Mouse (Mus musculus) gastrocnemius, adult 2 months (tissue): Measurements from ENCODE around the gene Epor. TPM values are rescaled to one million over a fixed set of nuclear protein-coding genes. Genes with fewer than 3 reads are reported as not detected.

Experiments
- DNase-seq: peaks from one replicate; pipeline ENCODE4 v3.0.0; 2022
- H3K27ac ChIP-seq: fragments of 200-600 bp; 2 replicates; pipeline ENCODE4 v1.8.1; 2022; ENCODE audit warnings: mild to moderate bottlenecking
- H3K4me3 ChIP-seq: fragments of 200-600 bp; 2 replicates; pipeline ENCODE4 v1.8.1; 2022; ENCODE audit warnings: mild to moderate bottlenecking, moderate library complexity
- CTCF ChIP-seq: fragments of 200-600 bp; IDR thresholded peaks from 2 replicates; pipeline ENCODE4 v1.8.1; 2022; ENCODE audit warnings: antibody characterized with exemption, mild to moderate bottlenecking, moderate library complexity
- intact Hi-C: fragments of 180-260 bp; cut with DNase I; formaldehyde crosslinking; loops from one replicate; pipeline ENCODE4 v1.15.1; 2025
- total RNA-seq, 2 experiments: library from RNA; stranded (reverse); gene quantifications; 2 replicates each; pipeline ENCODE4 v1.2.3; 2021

Gene Epor
- total RNA-seq, 2 experiments from 2014 or later, result 0.23 to 0.25 TPM

DNA sequence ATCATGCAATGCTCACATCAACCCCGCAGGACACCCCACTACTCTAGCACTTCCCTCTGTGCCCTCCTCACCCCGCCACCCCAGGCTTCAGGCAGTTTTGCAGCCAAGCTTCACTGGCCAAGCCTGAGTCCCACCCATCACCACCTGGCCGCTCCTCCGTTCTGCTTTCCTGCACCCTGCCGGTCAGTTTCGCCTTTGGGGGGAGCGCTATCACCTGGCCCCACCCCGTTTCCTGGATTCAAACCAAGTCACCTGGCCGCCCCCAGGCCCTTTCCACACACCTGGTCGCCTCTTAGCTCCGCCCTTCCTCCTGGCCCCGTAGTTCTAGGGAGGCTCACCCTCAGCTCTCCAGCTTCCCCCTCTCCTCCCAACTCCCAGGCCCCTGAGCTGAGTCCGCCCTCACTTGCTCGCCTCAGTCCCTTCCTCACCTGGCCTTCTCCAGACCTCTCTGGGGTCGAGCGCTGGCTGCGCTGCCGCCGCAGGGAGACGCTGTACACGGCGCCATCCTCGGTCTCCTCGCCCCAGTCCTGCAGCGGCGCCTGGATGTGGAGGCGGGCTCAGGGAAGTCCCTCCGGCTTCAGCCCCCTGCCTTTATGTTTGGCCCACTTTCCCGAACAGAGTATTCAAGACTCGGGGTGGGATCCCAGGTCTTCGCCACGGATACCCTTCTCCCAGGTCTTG is 25.3 kb upstream of the Epor start:
- TF ChIP-seq CTCF, result no peak

DNA sequence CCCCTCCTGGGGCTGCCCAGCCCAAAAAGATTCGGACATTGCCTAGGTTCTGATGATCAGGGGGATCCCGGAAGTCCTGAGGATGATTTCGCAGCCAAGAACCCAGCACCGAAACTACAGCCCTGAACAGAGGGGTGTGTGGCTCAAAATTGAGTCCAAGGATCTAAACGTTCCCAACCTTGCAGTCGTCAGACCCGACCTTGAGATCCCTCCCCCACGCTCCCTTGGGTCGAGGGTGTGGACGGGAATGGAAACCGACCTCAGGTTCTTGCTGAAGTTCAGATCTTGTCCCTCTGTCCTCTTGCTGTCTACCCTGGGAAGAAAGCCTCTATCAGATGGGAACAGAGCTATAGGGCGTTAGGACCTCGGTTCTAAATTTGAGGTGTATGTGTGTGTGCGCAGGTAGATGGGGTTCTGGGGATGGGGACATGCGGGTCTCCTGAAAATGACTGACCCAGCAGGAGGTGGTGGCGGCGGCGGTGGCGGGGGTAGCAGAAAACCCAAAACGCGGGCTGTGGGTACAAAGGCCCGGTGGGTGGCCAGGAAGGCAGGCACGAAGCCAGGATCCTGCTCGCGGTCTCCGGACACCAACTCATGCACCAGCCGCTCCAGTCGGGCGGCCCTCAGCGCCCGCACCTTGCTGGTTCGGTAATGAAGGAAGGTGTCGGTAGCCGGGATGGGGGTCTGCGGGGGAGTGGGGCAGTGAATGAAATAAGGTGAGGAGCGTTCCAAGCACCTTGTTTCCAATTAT is 24.5 kb upstream of the Epor start:
- intact Hi-C loops, result no loop called here
- DNase-seq, result no peak
- TF ChIP-seq CTCF, result no peak
- Histone ChIP-seq H3K4me3 (peak overlapping the region; percentile 78; the same call in 1 of the 2 replicates), H3K27ac (no peak overlapping the region)

More for the DNA sequence above, 25.3 kb upstream of the Epor start:
- Histone ChIP-seq H3K27ac (no peak overlapping the region), H3K4me3 (peak overlapping the region; percentile 78)
- no peak for DNase-seq
- intact Hi-C loops, result no loop called here

- intact Hi-C loops, result no loop called here
- no peak for TF ChIP-seq CTCF
- no peak overlapping the region for H3K27ac ChIP-seq
Measured at GRCm38 (mm10) chr9:21983911-21984310, 20.6 kb upstream of the Epor start.

DNA sequence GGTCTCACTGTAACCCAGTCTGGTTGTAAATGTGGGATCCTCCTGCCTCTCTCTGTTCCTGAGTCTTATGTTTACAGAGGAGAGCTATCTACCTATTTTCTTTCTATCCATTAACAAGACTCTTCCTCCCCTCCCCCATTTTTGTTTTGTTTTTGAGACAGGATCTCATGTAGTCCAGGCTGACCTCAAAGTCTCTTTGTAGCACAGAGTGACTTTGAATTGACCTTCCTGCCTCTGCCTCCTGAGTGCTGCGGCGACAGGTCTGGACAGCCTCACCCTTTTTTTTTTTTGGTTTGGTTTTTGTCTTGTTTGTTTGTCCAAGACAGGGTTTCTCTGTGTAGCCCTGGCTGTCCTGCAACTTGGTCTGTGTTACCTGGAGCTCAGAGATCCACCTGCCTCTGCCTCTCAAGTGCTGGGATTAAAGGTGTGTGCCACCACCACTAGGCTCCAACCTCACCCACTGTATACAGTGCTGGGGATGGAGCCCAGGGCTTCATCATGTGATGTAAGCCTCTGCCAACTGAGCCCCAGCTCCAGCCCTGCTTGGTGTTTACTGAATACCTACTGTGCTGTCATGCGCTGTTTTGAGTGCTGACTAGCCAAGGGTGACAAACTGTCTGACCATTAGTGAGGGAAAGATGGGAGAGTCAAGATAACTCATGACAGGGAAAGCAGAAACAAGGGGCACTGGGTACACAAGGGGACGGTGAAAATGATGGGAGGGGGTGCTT is 15.3 kb upstream of the Epor start:
- Histone ChIP-seq H3K4me3 (no peak overlapping the region), H3K27ac (no peak overlapping the region)
- TF ChIP-seq CTCF, result no peak
- intact Hi-C loops, result loop anchor here (5.0 kb wide), 1 partner anchor 164 kb away; no protein-coding TSS in a partner anchor
- DNase-seq, result no peak

More at GRCm38 (mm10) chr9:21983911-21984310, 20.6 kb upstream of the Epor start:
- no peak for DNase-seq
- no peak overlapping the region for H3K4me3 ChIP-seq

DNA sequence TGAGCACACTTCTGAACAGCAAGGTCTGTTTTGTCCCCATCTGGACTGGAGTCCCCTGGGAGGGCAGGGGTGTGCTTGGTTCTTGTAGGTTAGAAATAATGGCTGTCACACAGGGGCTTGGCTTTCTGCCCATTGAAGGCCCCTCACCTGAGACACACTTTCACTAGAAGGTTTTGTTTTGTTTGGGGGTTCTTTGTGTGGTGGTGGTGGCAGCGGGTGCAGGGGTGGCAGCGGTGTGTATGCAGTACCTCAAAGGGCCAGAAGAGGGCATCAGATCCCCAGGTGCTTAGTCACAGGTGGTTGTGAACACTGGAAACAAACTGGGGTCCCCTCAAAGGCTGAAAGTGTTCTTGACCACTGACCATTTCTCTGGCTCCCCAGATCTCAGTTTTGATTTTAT is 14.7 kb upstream of the Epor start:
- peak; percentile 77 for TF ChIP-seq CTCF
- no peak overlapping the region for H3K27ac ChIP-seq
- H3K4me3 ChIP-seq, result no peak overlapping the region
- peak; percentile 40 for DNase-seq
- intact Hi-C loops, result loop anchor here (5.0 kb wide), 1 partner anchor 164 kb away; no protein-coding TSS in a partner anchor

GRCm38 (mm10) chr9:21977331-21977730 is 14.0 kb upstream of the Epor start:
- intact Hi-C loops, result loop anchor here (5.0 kb wide), 1 partner anchor 165 kb away; no protein-coding TSS in a partner anchor
- TF ChIP-seq CTCF, result no peak
- no peak overlapping the region for H3K27ac ChIP-seq
- DNase-seq, result no peak
- no peak overlapping the region for H3K4me3 ChIP-seq

DNA sequence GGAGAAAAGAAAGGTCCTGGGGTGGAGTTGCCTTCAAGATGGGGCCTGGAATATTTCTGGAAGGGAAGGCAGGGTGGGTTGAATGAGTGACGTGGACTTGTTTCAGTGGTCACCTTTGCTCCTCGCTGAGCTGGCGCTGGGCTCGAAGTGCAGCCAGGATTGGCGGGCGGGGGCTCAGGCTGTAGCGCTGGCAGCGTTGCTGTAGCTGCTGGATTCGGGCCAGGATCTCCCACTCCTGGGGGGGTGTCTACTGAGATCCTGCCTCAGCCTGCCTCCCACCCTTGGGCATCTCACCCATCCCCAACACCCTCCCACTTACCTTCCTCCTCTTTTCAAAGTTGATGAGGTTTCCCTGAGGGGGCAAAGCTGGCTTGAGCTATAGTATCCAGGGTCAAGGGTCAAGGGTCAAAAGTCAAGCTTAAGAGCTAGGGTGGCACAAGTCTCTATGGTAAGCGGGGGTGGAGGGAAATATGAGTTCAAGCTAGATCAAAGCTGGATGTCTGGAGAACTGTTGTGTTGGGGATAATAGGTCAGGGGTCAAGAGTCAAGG is 13.4 kb upstream of the Epor start:
- intact Hi-C loops, result loop anchor here (5.0 kb wide), 1 partner anchor 166 kb away; no protein-coding TSS in a partner anchor
- no peak for DNase-seq
- no peak for TF ChIP-seq CTCF
- Histone ChIP-seq H3K4me3 (no peak overlapping the region), H3K27ac (no peak overlapping the region)

DNA sequence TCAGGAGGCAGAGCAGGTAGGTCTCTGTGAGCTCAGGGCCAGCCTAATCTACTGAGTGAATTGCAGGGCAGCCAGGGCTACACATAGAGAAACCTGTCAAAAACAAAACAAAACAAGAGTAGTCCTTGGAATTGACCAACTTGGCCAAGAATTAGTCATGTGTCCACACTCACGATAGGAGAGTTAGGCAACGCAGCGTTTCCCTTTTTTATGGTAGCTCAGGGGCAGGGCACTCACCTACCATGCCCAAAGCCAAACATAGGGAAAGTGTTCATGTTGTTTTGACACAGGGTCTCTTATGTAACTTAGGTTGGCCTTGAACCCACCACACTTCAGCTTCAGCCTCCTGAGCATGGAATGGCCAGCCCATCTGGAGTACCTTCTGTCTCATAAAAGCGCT is 6.0 kb upstream of the Epor start:
- no peak overlapping the region for H3K4me3 ChIP-seq
- no peak for TF ChIP-seq CTCF
- DNase-seq, result no peak

DNA sequence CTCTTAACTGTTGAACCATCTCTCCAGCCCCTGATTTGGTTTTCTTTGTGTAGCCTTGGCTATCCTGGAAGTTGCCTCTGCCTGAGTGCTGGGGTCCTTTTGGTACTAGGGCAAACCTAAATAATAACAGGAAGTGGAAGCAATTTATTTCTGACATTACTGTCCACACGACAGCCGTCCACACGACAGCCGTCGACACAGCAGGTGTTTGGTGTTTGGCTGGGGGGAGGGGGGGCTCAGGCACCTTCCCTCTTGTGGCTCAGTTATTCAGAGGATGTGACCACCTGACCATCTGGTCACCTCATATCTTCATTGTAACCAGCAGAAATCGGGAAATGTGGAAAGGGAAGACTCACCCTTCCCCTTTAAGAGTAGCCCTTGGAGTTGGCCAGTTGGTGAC is 5.6 kb upstream of the Epor start:
- intact Hi-C loops, result no loop called here
- Histone ChIP-seq H3K27ac (no peak overlapping the region), H3K4me3 (no peak overlapping the region)
- TF ChIP-seq CTCF, result no peak
- no peak for DNase-seq

More for the DNA sequence above, 6.0 kb upstream of the Epor start:
- intact Hi-C loops, result no loop called here
- no peak overlapping the region for H3K27ac ChIP-seq

DNA sequence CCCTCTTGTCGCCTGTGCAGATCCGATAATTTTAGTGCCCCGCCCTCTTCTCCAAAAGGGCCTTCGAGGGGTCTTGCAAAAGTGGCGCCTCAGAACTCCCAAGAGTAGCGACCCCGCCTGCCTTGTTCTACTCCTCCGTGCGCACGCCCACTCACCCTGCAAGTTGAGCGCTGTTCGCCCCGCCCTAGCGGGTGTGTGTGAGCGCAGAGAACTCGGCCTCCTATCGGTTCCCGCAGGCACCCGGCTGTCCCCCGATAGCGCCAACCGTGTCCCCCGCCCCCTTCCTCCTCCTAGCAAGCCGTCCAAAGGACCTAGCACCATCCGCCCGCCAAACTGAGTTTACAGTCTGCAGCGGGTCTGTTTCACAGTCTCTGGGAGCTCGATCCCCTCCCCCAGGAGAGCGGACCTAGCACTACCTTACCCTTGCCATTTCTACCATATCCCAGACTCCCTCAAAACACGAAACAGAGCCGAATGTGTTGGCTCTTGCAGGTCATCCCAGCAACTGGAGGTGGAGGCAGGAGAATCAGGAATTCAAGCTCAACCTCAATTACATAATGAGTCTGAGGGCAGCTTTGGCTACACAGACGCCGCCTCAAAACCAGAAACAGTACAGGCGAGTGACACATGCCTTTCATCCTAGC is 768 bp downstream of the Epor start:
- DNase-seq, result peak; percentile 64
- intact Hi-C loops, result no loop called here

GRCm38 (mm10) chr9:21962010-21962409 is 1.3 kb downstream of the Epor start:
- no peak overlapping the region for H3K27ac ChIP-seq
- H3K4me3 ChIP-seq, result peak overlapping the region; percentile 68
- no peak for TF ChIP-seq CTCF
- intact Hi-C loops, result no loop called here
- no peak for DNase-seq

More for the DNA sequence above, 768 bp downstream of the Epor start:
- H3K27ac ChIP-seq, result no peak overlapping the region; the same call in 1 of the 2 replicates
- H3K4me3 ChIP-seq, result peak overlapping the region; percentile 68
- TF ChIP-seq CTCF, result no peak
